Mouse (Mus musculus) thymus, postnatal 10 days (tissue): Measurements from ENCODE around the gene Gm8362.
"Not testable (repeated sequence)": the region's sequence is repeated elsewhere in the genome, so short reads cannot be mapped to it uniquely, and the experiment has no call there.

Source experiments
- DNase-seq, 2 experiments: peaks; one replicate each; pipeline ENCODE4 v3.0.0; 2021; ENCODE audit warnings: low spot score in 2 of 2

The Gm8362 gene

DNA sequence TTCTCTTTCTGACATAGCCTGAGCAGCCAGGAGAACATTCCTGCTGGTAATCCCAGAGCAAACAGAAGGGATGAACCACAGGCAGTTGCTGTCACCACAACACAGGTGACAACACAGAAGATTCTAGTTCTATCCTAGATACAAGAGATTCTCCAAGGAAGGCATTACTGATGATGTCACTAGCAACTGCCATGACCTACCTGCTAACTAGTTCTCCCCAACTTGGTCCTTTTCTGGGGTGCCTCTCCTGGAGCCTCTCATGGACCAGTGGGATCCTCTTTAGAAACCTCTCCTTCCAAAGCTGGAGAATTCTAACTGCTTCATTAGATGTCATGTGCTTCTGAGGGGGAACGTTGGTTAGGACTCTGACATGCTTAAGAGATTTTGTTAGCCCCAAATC lies at the start of gene Gm8362:
Gene Gm8362 (minus strand): TSS at position 101 of the 400 bp plus-strand sequence.
- DNase-seq, result not testable (repeated sequence)

DNA sequence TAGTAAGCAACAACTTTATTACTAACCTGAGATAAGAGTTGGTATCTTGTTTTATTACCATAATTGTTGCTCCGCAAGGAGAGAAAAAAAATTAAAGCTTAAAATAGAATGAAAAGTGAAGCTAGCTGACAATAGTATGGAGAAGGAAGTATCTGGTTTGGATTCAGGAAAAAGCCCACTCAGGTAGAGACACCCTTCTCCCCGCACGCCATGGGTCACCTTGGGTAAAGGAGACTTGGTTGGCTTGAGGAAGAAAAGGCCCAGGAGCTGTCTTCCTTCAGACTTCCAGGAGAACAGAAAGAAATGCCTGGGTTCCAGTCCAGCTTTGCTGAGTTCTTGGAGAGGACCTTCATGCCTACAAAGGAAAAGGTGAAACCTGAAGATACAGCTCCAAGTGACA lies 49.1 kb upstream of the Gm8362 start:
- DNase-seq, result not testable (repeated sequence)

- peak; percentile 4 to 5 for DNase-seq
These were observed 17.0 kb downstream of the Gm8362 start for GRCm38 (mm10) chr14:6757231-6757536.

GRCm38 (mm10) chr14:6756384-6757230 lies 17.6 kb downstream of the Gm8362 start:
- peak; percentile 3 to 16 for DNase-seq

GRCm38 (mm10) chr14:6742232-6742631 lies 32.0 kb downstream of the Gm8362 start, which contains the start of gene Gm3636:
Gene Gm3636, minus strand, starts transcription at chr14:6742332.
- not testable (repeated sequence) for DNase-seq

DNA sequence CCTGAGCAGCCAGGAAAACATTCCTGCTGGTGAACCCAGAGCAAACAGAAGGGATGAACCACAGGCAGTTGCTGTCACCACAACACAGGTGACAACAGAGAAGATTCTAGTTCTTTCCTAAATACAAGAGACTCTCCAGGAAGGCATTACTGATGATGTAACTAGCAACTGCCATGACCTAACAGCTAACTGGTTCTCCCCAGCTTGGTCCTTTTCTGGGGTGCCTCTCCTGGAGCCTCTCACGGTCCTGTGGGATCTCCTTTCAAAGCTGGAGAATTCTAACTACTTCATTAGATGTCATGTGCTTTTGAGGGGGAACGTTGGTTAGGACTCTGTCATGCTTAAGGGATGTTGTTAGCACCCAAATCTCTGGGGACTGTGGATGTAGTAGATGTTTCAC lies 54.1 kb downstream of the Gm8362 start, which contains the start of gene Gm8050:
Gene Gm8050 (minus strand): TSS at position 101 of the 400 bp plus-strand sequence.
- DNase-seq, result not testable (repeated sequence)
